Mouse (Mus musculus) lung, adult 2 months (tissue): ENCODE measurements around the gene Tenm2. TPM values are rescaled to one million over a fixed set of nuclear protein-coding genes. Genes with fewer than 3 reads are reported as not detected.

ENCODE experiments used
- DNase-seq: peaks from one replicate; pipeline ENCODE4 v3.0.0; 2022
- H3K4me1 ChIP-seq: fragments of 200-500 bp; 2 replicates; pipeline ENCODE4 v1.6.1; 2011; ENCODE audit warnings: low read length; ENCODE audit not compliant: control insufficient read depth, insufficient read depth
- H3K4me3 ChIP-seq: fragments of 200-500 bp; replicated peaks from 2 replicates; pipeline ENCODE3; 2011; ENCODE audit warnings: low read depth, mild to moderate bottlenecking, control low read depth, low read length; ENCODE audit errors: extremely low read depth
- CTCF ChIP-seq: fragments of 200-500 bp; IDR thresholded peaks from 2 replicates; pipeline ENCODE4 v1.5.1; 2011; ENCODE audit warnings: mild to moderate bottlenecking, low read length, control low read depth; ENCODE audit not compliant: insufficient read depth
- POLR2A ChIP-seq: fragments of 200-500 bp; IDR thresholded peaks from 2 replicates; pipeline ENCODE4 v1.6.1; 2011; ENCODE audit warnings: low read depth, mild to moderate bottlenecking, control low read depth, low read length, borderline replicate concordance; ENCODE audit errors: extremely low read depth
- WGBS: fragments of 180-500 bp; shearing (Covaris S2); methylation state at CpG from one replicate; pipeline ENCODE4 v1.1.7; 2018; 5-methylcytosine and 5-hydroxymethylcytosine counted together
- polyA plus RNA-seq: library from polyadenylated mRNA; depleted of rRNA; stranded (reverse); fragments of >200 nt; gene quantifications from 2 replicates; pipeline ENCODE4 v1.2.3, GENCODE M21; 2012

Tenm2 gene
- polyA plus RNA-seq, 1 experiment, result 0.36 TPM

DNA sequence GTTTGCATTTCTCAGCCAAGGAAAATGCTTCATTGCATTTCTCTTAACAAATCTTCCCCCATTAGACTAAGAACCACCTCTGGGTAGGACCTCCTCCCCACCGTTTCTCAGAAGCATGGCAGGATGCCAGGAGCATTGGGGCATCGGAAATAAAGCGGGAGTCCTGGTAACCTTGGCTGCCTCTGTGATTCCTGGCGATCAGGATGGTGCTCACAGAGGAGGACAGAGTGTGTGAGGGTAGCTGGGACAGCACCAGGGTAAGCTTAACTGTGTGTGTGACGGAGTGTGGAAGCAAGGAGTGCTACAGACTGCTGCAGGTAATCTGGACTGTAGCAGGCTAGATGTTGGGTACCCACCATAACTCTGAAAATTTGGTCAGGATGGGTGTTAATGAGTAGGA, 806.8 kb downstream of the Tenm2 start:
- DNase-seq, result no peak
- H3K4me1 ChIP-seq, result no peaks in the 10 kb centered on the region
- WGBS, result 56% methylated on average over 5 of the region's 5 CpGs
- TF ChIP-seq CTCF (no peak), POLR2A (no peak)
- no peak overlapping the region for H3K4me3 ChIP-seq

DNA sequence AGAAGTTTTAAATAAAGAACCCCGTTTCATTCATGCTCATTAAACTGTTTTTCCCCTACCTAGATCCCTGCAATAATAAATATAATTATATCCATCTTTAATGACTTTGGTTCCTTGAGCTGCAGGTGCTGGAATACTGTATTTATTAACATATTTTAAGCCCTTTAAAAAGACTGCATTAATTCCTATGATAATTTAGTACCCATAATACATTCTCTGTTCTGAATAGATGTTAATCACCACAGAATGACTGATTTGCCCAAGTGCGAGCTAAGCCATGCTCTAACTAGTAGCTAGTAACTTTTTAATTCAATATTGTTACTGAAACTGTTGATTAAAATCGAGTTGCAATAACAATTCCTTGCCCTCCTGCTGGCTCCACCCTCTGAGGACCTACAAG, 810.8 kb downstream of the Tenm2 start:
- H3K4me1 ChIP-seq, result no peaks in the 10 kb centered on the region
- 63% methylated on average over 3 of the region's 3 CpGs for WGBS
- H3K4me3 ChIP-seq, result no peak overlapping the region
- TF ChIP-seq POLR2A (no peak), CTCF (no peak)
- no peak for DNase-seq

DNA sequence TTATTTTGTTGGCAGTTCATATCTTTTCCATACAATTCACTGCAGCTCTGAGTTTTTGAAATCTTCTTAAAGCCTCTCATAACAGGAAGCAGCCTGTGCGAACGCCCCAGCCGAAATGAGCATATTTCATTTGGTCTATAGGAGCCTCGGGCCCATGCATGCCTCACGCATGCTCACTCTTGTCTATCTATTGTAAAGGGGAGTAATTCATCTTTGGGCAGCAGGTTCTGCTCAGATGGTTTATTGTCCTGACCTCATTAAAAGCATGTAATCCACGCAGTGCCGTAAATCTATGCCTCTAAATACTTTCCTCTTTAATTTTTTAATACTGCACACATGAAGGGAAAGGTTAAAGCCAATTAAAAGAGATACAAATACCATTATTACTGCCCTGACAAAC, 815.7 kb downstream of the Tenm2 start:
- DNase-seq, result no peak
- H3K4me3 ChIP-seq, result no peak overlapping the region
- no peaks in the 10 kb centered on the region for H3K4me1 ChIP-seq
- TF ChIP-seq CTCF (no peak), POLR2A (no peak)
- WGBS, result 80% methylated on average over 7 of the region's 7 CpGs

DNA sequence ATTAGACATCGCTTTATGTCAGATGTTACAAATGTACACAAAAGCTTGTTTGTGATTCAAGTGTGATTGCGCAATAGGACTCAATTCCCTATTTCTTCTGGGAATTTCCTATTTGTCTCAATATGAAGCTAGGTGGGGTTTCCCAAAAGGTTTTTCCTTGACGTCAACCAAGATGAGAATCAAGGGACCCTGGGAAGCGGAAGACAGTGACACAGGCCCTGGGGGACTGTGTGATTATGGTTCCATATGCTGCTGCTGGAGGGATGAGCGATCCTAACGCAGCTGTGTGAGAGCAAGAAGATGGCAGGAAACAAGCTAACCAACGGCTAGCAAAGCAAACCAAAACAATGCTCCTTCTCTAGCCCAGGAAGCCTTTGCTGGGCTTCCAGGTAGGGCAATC, 820.5 kb downstream of the Tenm2 start:
- H3K4me3 ChIP-seq, result no peak overlapping the region
- no peaks in the 10 kb centered on the region for H3K4me1 ChIP-seq
- 73% methylated on average over 7 of the region's 7 CpGs for WGBS
- TF ChIP-seq POLR2A, result no peak
- TF ChIP-seq CTCF, result no peak
- no peak for DNase-seq

DNA sequence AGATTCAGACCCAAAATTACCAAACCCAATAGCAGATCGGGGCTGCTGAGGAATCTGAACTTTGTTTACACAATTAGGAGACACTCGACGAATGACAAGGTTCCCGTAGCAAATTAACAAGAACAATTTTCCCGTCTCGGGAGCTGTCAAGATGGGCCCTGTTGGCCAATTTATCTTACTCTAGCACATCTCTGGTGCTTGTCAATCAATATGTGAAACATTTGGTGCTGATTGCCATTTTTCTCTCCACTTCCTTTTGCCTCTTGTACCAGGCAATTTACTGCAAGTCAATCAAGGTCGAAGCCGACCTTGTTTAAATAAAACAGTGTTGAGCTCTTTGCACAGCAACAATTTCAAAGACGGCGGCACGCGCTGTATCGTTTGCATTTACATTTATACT, 824.9 kb downstream of the Tenm2 start:
- WGBS, result 39% methylated on average over 13 of the region's 13 CpGs
- DNase-seq, result no peak
- H3K4me1 ChIP-seq, result no peaks in the 10 kb centered on the region
- TF ChIP-seq CTCF (no peak), POLR2A (no peak)
- H3K4me3 ChIP-seq, result no peak overlapping the region

DNA sequence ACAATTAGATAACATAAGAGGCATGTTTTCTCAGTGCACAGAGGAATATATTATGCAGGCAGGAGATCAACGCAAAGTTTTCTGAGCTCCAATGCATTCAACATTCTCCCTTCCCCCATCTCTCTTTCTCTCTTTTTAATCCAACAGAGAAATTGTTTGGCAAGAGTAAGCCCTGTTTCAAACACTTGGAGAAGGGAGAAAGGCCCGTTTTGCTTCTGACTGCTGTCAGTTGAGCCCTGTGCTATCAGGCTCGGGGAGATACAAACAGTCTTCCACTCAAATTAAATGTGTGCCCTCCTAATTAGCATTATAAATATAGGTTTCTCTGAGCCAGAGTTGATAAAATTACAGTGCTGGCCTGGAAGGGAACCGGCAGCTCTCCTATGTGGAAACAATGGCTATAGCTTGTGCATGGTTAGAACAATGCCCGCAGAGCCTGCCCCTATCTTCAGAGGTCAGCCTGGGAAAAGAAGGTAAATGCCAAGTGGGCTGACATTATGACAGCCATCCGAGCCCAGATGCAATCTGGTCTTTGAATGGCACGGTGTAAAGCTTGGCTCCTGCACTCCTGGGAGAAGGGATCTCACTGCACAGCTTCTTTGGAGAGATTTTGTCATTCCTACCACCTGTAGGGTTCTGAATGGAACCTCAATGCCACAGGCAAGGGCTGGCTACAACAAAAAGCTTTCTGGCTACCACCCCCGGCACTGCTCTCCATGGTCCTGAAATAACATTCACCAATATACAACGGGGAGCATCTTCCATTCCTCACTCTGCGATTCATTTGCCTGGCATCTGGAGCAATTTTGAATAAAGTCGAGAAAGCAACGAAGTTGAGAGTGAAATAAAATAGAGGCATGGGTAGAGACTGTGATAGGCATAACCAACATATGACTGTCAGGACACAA, 839.7 kb downstream of the Tenm2 start:
- no peak for DNase-seq
- no peak overlapping the region for H3K4me3 ChIP-seq
- 44% methylated on average over 12 of the region's 12 CpGs for WGBS
- TF ChIP-seq POLR2A, result no peak
- no peak for TF ChIP-seq CTCF
- no peaks in the 10 kb centered on the region for H3K4me1 ChIP-seq

DNA sequence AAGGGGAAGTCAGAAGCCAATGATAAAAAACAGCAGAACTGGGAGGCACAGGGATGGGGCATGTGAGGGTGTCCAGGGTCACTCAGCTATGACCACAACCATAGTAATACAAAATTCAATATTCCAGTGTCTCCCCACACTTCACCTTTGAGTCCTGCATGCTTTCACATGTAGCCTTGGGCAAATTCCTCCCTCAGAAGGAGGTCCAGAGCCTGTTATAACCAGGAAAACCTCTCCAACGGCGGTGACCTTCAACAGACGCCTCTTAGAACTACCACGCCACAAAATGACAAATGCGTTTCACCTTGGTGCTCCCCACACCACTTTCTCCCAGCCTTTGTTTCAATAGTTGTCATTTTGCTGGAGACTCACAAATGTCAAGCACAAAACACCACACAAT, 851.1 kb downstream of the Tenm2 start:
- WGBS, result 84% methylated on average over 5 of the region's 5 CpGs
- Histone ChIP-seq H3K4me3 (no peak overlapping the region), H3K4me1 (no peaks in the 10 kb centered on the region)
- TF ChIP-seq POLR2A, result no peak
- no peak for TF ChIP-seq CTCF
- DNase-seq, result no peak

DNA sequence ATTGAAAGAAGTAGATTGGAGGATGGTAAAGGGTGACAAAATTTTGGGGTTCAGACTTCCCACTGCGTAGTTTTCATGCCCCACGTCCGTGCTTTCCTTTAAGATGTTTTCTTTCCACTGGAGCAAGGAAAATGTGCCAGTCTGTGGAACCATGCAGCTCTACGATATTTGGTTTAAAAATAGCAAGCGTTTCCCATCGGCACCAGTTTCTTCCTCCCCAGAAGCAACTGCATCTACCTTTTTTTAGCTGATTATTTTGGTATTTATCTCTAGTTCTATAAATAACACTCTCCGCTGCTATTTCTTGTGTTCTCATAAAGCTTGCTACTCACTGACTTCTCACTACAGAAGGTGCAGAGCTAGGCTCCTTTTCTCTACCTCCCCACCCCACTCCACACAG, 864.0 kb downstream of the Tenm2 start:
- no peak for DNase-seq
- WGBS, result 86% methylated on average over 7 of the region's 7 CpGs
- no peak for TF ChIP-seq POLR2A
- no peak for TF ChIP-seq CTCF

DNA sequence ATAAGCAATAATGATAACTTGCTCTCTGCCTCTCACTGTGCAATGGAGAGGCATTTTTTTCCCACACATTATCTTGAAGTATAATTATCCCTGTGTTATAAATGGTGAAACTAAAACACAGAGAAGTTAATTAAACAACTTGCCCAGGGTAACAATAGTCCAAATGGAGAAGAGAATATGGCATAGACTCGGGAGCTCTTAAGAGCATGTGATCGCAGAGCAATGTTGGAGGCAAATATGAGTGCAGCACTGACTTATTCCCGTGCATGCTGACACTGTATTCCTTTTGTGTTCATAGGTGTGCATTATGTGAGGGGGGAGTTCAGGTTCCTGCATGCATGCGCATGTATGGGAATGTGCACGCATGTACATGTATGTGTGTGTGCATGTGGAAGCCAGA, 870.7 kb downstream of the Tenm2 start:
- WGBS, result 92% methylated on average over 5 of the region's 5 CpGs
- H3K4me3 ChIP-seq, result no peak overlapping the region
- TF ChIP-seq CTCF (no peak), POLR2A (no peak)

More for the DNA sequence above, 864.0 kb downstream of the Tenm2 start:
- H3K4me1 ChIP-seq, result no peaks in the 10 kb centered on the region
- no peak overlapping the region for H3K4me3 ChIP-seq

DNA sequence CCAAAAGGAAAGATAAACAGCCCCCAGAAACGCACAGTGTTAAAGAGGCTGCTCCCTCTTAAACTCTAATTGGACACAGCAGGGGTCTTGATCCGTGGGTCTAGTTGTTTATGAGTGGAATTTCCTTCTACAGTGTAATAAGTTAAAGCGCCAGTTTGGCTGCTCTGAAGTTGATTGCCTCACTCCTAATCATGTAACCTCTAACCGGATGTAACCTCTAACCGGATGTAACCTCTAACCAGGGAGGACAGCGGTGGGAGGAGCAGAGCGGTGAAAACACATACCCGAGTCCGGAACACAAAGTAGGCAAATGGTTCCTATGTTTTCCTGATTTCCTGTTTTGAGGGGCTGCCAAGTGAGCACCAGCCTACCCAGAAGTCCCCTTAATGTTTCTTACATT, 871.3 kb downstream of the Tenm2 start:
- TF ChIP-seq CTCF (no peak), POLR2A (no peak)
- WGBS, result 38% methylated on average over 9 of the region's 9 CpGs
- no peaks in the 10 kb centered on the region for H3K4me1 ChIP-seq
- no peak for DNase-seq
- H3K4me3 ChIP-seq, result no peak overlapping the region

More for the DNA sequence above, 870.7 kb downstream of the Tenm2 start:
- DNase-seq, result no peak
- H3K4me1 ChIP-seq, result no peaks in the 10 kb centered on the region
